Mouse (Mus musculus): ENCODE results near the gene Ugt1a7c. TPM values are rescaled to one million over a fixed set of nuclear protein-coding genes. Genes with fewer than 3 reads are reported as not detected.
"Not testable (repeated sequence)": the region's sequence is repeated elsewhere in the genome, so short reads cannot be mapped to it uniquely, and the experiment has no call there.

Gene Ugt1a7c
- polyA plus RNA-seq, 1 experiment: not detected

DNA sequence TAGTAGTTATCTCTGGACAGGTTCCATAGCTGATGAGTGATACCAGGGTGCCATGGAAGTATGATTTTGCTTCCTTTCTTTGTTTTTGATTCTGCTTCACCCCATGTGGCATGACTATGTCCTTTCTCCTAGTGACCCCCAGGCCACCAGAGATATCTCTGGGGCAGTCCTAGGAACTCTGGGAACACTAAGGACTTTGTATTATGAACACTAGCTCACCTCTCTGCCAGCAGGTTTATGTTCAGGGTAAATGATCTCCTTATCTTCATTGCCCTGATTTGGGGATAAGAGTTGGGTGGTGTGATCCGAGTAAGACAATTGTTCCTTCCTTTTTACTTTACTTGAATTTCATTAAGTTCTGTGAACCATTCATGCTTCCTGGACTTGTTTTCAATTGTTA, 8.7 kb upstream of the Ugt1a7c start:
- Histone ChIP-seq H3K4me3 (ENCODE audit: insufficient read depth, low read depth, low read length) (no peak overlapping the region), H3K27ac (ENCODE audit: insufficient read depth, low read depth, low read length) (no peak overlapping the region), H3K4me1 (ENCODE audit: control insufficient read depth, insufficient read depth, low read length) (no peaks in the 10 kb centered on the region)
- WGBS: 65% methylated on average over 1 of the region's 1 CpGs
- TF ChIP-seq POLR2A (IDR thresholded peaks at IDR 0.05; ENCODE audit: insufficient read depth, low read depth, low read length) (no peak), CTCF (IDR thresholded peaks at IDR 0.05; ENCODE audit: insufficient read depth, low read depth, low read length) (no peak)

DNA sequence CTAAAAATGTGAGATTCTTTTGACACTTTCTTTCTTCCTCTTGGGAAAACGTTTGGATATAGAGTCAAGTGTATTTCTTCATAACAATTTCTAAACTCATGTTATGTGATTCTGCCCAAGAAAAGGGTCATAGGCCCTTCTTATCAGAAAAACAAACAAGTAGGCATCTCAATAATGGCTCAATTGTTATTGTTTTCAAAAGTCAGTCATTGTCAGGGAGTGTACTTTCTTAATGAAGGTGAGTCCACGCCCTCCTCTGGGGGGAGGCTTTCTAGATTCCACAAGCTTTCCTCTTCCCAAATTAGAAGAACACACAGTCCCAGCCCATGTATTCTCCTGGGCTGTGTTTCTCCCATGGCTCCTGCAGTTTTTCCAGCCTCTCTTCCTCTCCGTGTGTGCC, 7.3 kb upstream of the Ugt1a7c start, which contains the start of gene Ugt1a8:
TSS of gene Ugt1a8 (plus strand) at position 301 of the 400 bp plus-strand sequence.
- WGBS: 76% methylated on average over 3 of the region's 3 CpGs
- TF ChIP-seq POLR2A (IDR thresholded peaks at IDR 0.05; ENCODE audit: insufficient read depth, low read depth, low read length) (no peak), CTCF (IDR thresholded peaks at IDR 0.05; ENCODE audit: insufficient read depth, low read depth, low read length) (no peak)
- H3K4me1 ChIP-seq (ENCODE audit: control insufficient read depth, insufficient read depth, low read length): no peaks in the 10 kb centered on the region

DNA sequence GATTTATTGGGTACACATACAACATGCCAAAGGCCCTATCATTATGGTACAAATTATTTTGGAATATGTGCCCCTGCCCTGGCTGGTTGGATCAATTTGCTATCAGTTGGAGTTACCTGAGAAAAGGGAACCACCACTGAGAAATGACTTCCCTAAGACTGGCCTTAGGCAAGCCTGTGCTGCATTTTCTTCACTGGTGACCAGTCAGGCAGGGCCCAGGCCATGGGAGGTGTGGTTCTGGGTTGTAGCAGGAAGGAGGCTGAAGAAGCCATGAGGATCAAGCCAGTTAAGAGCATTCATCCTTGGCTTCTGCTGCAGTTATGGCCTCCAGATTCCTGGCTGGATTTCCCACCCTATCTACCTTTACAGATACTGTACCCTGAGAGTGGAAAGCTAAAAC, 2.5 kb upstream of the Ugt1a7c start:
- no peak for TF ChIP-seq CTCF (IDR thresholded peaks at IDR 0.05; ENCODE audit: insufficient read depth, low read depth, low read length)
- no peak for TF ChIP-seq POLR2A (IDR thresholded peaks at IDR 0.05; ENCODE audit: insufficient read depth, low read depth, low read length)
- H3K27ac ChIP-seq (ENCODE audit: insufficient read depth, low read depth, low read length): no peak overlapping the region
- H3K4me3 ChIP-seq (ENCODE audit: insufficient read depth, low read depth, low read length): no peak overlapping the region
- H3K4me1 ChIP-seq (ENCODE audit: control insufficient read depth, insufficient read depth, low read length): no peaks in the 10 kb centered on the region

More for the DNA sequence above, 7.3 kb upstream of the Ugt1a7c start, which contains the start of gene Ugt1a8:
- Histone ChIP-seq H3K27ac (ENCODE audit: insufficient read depth, low read depth, low read length) (no peak within 1 kb of the TSS), H3K4me3 (ENCODE audit: insufficient read depth, low read depth, low read length) (no peak within 1 kb of the TSS)

DNA sequence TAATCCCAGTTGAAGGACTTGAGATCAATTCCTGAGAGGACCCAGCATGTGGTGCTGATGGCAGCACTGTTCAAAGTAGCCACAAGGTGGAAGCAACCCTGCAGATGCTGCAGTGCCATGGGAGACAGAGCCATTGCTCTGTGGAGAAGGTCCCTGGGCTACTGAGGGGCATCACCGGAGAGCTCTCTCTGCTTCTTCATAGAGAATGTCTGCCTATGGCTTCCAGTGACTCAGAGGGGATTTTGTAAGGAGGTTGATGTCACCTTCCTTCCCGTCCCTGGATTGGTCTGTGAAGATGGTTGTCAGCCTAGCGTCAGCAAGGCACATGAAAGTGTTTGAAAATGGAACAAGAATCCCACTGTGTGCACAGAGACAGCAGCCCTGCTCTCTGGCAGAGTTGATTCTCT, 589 bp upstream of the Ugt1a7c start:
- not testable (repeated sequence) for H3K4me3 ChIP-seq (ENCODE audit: insufficient read depth, low read depth, low read length); H3K4me1 ChIP-seq (ENCODE audit: control insufficient read depth, insufficient read depth, low read length); H3K27ac ChIP-seq (ENCODE audit: insufficient read depth, low read depth, low read length)
- 78% methylated on average over 3 of the region's 3 CpGs for WGBS

DNA sequence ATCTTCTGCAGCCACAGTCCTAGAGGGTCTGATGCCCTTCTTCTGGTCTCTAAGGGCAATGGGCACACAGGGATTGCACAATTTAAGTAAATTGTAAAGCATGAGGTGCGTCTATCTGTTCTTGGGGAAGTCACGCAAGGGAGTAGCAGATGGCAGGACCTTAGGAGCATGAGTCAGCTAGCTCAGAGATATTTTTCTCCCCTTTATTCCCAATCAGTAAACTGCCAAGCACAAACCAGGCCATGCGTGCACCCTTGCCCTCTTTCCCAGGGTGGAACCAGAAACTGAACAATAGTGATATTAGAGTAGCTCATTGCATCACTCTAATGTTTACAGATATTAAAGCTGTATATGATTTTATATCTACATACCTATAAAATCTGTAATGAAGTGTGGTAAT, 3.7 kb downstream of the Ugt1a7c start:
- H3K4me3 ChIP-seq (ENCODE audit: insufficient read depth, low read depth, low read length); H3K27ac ChIP-seq (ENCODE audit: insufficient read depth, low read depth, low read length); H3K4me1 ChIP-seq (ENCODE audit: control insufficient read depth, insufficient read depth, low read length): not testable (repeated sequence)
- WGBS: 98% methylated on average over 3 of the region's 3 CpGs

DNA sequence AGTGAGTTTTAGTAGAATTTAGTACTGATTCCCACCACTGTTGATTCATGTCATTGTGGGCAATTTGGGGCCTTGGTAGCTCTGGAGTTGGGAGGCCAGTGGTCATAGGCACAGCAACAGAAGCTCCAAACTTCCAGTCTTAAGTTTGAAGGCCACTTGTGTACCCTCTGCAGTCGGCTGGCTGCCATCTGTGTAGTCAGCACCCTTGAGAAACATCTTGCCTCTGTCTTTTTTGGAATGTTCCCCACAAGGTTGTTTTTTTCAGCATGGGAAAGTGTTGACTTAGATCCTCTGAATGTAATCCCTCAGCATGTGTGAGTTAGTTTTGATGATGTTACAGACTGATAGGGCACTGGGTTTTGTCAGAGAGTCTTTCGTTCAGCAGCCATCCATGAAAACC, 4.8 kb downstream of the Ugt1a7c start:
- WGBS: 88% methylated on average over 2 of the region's 2 CpGs

DNA sequence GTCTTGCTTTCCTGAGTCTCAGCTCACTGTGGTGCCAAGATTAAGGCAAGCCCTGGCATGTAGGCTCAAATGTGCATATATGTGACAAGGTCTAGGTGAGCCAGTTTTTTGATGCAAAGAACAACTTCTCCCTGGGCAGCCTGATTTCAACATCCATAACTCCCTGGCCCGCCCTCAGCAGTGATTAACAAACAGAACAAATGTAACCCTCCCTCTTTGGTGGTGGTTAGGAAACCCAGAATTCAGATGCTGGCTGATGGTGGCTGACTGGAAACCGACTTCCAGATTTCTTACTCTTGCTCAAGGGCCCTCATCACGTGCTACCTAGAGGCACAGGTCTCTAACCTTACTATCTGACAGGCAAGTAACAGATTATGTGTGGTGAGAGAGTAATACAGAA, 8.2 kb downstream of the Ugt1a7c start, which contains the start of gene Ugt1a6b:
TSS of gene Ugt1a6b (plus strand) at position 234 of the 400 bp plus-strand sequence.
- H3K4me1 ChIP-seq (ENCODE audit: control insufficient read depth, insufficient read depth, low read length); H3K4me3 ChIP-seq (ENCODE audit: insufficient read depth, low read depth, low read length); H3K27ac ChIP-seq (ENCODE audit: insufficient read depth, low read depth, low read length): not testable (repeated sequence)
- 85% methylated on average over 3 of the region's 3 CpGs for WGBS

More for the DNA sequence above, 4.8 kb downstream of the Ugt1a7c start:
- not testable (repeated sequence) for H3K27ac ChIP-seq (ENCODE audit: insufficient read depth, low read depth, low read length); H3K4me1 ChIP-seq (ENCODE audit: control insufficient read depth, insufficient read depth, low read length); H3K4me3 ChIP-seq (ENCODE audit: insufficient read depth, low read depth, low read length)

DNA sequence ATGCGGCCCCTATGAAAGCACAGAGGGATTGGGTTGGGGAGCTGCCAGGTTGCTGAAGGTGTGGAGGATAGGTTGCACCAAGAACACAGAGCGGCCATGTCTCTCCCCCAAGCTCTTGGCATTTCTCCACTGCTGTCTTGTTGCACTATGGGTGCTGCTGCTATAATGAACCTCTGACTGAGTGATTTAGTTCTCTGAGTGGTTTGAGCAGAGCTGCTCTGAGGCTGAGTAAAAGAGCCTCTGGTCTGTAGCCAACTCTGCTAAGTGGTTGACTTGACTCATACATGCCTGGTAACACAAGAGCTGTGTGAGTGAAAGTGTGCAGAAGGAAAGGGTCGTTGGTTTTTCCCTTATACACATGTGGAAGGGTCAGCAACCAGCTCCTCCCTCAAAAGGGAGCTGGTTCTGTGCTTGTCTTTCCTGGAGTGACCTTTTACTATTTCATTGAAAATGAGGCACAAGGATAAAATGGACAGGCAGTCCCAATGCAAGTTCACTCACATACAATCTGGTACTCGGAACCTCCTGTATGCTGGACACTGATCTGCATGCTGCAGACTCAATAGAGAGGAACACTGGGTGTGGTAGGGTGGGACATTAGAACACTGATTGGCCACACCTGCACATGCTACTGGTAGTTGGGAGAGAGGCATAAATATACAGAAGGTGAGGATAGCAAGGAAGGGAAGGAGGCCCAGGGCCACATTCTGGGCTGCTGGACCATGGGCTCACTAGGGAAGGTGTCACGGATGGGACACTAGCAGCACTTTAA, 9.0 kb downstream of the Ugt1a7c start:
- not testable (repeated sequence) for H3K27ac ChIP-seq (ENCODE audit: insufficient read depth, low read depth, low read length); H3K4me3 ChIP-seq (ENCODE audit: insufficient read depth, low read depth, low read length); H3K4me1 ChIP-seq (ENCODE audit: control insufficient read depth, insufficient read depth, low read length)
- WGBS: 69% methylated on average over 5 of the region's 5 CpGs

DNA sequence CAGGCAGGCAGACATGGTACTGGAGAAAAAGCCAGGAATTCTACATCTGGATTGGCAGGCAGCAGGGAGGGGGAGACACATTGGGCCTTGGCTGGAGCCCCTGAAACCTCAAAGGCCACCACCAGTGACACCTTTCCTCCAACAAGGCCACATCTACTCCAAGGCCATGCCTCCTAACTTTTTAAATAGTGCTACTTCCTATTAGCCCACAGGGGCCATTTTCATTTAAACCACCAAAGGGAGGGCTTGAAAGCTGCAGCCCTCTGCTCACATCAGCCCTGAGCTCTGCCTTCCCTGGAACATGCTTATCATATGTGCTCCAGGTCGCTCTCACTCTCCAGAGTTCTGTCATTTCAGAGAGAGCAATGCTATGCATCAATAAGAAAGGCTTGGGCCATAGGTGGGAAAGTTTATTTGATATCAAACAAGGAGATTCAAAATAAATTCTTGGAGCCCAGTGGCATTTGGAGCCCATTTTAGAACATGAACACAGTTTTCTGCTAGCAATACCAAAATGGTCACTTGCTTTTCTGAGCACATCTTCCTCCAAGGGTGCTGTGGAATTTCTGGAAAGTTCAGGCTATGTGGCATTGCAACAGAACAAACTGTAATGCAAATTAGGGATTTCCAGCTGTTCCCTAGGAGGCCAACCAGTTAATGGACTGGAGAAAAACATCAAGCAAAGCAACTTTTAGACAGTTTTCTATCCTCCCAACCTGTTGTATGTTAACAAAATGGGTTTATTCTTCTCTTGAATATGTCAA, 10.0 kb downstream of the Ugt1a7c start:
- Histone ChIP-seq H3K27ac (ENCODE audit: insufficient read depth, low read depth, low read length) (no peak overlapping the region), H3K4me1 (ENCODE audit: control insufficient read depth, insufficient read depth, low read length) (no peaks in the 10 kb centered on the region), H3K4me3 (ENCODE audit: insufficient read depth, low read depth, low read length) (no peak overlapping the region)
- no peak for TF ChIP-seq POLR2A (IDR thresholded peaks at IDR 0.05; ENCODE audit: insufficient read depth, low read depth, low read length)
- TF ChIP-seq CTCF (IDR thresholded peaks at IDR 0.05; ENCODE audit: insufficient read depth, low read depth, low read length): no peak
- WGBS: 100% methylated on average over 1 of the region's 1 CpGs

DNA sequence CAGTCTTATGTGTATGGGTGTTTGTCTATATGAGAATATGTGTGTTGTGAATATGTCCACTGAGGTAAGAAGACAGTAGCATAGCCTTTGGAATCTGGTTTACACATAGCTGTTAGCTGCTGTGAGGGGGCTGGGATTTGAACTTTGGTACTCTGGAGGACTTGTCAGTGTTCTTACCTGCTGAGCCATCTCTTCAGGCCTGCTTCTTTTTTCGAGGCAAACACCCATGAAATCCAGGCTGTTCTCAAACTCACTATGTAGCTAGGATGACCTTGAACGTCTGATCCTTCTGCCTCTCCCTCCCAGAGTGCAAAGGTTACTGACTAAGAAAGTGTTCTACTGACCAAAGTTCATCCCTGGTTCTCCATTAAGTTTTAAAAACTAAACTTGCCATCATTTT, 10.8 kb downstream of the Ugt1a7c start:
- TF ChIP-seq CTCF (IDR thresholded peaks at IDR 0.05; ENCODE audit: insufficient read depth, low read depth, low read length) (no peak), POLR2A (IDR thresholded peaks at IDR 0.05; ENCODE audit: insufficient read depth, low read depth, low read length) (no peak)
- Histone ChIP-seq H3K4me1 (ENCODE audit: control insufficient read depth, insufficient read depth, low read length) (no peaks in the 10 kb centered on the region), H3K4me3 (ENCODE audit: insufficient read depth, low read depth, low read length) (no peak overlapping the region), H3K27ac (ENCODE audit: insufficient read depth, low read depth, low read length) (no peak overlapping the region)
- WGBS: 79% methylated on average over 2 of the region's 2 CpGs

DNA sequence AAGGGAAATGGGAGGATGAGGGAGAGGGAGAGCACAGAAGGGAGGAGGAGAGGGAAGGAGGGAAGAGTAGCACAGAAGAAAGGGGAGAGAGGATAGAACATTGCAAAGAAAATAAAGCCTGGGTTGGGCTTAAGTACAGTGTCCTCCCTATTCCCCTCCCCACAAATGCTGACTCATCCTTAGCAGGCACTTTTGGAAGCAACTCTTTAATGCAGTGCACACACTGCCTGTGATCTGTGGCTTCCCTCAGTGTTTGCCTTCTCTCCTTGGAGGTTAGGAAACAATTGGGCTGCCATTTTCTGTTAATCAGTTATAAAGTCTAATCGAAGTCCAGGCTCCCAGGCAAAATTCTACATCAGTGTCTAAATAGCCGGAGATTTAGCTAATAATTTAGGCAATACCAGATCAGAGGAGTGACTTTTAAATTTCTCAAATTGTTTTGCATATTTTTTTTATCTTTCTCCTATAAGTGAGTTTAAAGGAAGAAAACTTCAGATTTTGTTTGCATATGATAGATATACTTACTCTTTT, 14.2 kb downstream of the Ugt1a7c start:
- not testable (repeated sequence) for H3K4me3 ChIP-seq (ENCODE audit: insufficient read depth, low read depth, low read length); H3K4me1 ChIP-seq (ENCODE audit: control insufficient read depth, insufficient read depth, low read length); H3K27ac ChIP-seq (ENCODE audit: insufficient read depth, low read depth, low read length)
- 78% methylated on average over 2 of the region's 2 CpGs for WGBS

DNA sequence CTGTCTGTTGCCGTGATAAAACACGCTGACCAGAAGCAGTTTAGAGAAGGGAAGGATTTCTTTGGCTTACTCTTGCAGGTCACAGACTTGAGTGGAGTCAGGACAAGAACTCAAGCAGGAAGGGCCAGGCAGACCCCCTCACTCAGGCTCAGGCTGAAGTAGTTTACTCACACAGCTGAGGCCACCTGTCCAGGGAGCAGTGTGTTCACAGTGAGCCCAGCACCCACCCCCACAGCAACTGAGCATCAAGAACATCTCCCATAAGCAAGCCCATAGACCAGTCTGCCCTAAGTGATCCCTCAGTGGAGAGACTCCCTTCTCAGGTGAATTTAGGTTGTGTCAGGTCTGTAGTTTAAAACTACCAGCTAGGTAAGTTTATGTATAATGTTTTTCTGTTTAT, 14.7 kb downstream of the Ugt1a7c start:
- H3K4me1 ChIP-seq (ENCODE audit: control insufficient read depth, insufficient read depth, low read length); H3K4me3 ChIP-seq (ENCODE audit: insufficient read depth, low read depth, low read length); H3K27ac ChIP-seq (ENCODE audit: insufficient read depth, low read depth, low read length): not testable (repeated sequence)
- WGBS: 89% methylated on average over 2 of the region's 2 CpGs

DNA sequence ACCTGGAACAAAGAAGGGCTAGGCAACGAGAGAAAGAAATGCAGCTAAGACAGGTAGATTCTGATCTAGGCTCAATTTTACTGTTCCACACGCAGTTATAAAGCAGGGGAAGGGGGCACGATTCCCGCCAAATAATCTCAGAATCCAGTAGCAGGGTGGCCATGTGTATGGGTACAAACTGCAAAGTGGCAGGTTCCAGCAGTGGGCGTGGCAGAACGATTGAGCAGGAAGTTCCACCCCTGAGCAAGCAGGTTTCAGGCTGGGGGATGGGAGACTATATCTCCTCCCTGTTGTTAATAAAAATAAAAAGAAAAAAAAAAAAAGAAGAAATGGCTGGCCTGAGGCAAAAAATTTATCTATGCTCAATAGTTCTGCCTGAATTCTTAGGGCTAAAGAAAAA, 17.9 kb downstream of the Ugt1a7c start:
- H3K4me1 ChIP-seq (ENCODE audit: control insufficient read depth, insufficient read depth, low read length); H3K4me3 ChIP-seq (ENCODE audit: insufficient read depth, low read depth, low read length); H3K27ac ChIP-seq (ENCODE audit: insufficient read depth, low read depth, low read length): not testable (repeated sequence)
- WGBS: 96% methylated on average over 6 of the region's 6 CpGs
